Mouse (Mus musculus) thymus, postnatal 25 days (tissue): ENCODE measurements around the gene Naip1.
"Not testable (repeated sequence)": the region's sequence is repeated elsewhere in the genome, so short reads cannot be mapped to it uniquely, and the experiment has no call there.

Experiments used
- DNase-seq: peaks from one replicate; pipeline ENCODE4 v3.0.0; 2022

Gene Naip1

DNA sequence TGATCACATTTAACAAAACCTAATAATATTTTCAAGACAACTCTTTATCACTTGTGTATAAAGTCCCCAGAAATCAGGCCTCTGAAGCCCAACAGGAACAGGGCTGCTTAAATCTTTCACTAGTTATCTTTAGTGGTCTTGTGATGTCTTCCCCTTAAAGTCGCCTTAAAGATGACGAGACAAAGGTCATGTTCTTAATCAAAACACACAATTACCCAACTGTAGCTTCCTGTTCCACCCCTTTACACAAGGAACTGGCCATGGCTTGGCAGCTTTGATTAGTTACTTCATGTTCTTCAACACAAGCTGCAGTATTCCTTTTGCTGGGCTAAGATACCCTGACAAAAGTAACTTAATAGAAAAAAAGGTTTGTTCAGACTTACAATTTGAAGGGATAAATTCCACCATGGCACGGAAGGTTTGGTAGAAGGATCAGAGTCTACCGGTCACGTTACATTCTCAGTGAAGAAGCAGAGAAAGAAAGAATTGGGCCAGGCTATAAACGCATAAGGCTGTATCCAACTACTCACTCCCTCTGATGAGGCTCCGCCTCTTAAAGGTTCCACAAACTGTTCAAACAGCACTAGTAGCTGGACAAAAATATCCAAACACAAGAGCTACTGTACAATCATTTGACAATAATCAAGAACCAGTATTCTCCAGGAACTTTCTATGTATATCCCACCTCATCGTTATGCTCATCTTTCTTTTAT is at the start of gene Naip1:
Gene Naip1, minus strand, starts transcription at position 455 of the 713 bp plus-strand sequence.
- DNase-seq, result not testable (repeated sequence)

DNA sequence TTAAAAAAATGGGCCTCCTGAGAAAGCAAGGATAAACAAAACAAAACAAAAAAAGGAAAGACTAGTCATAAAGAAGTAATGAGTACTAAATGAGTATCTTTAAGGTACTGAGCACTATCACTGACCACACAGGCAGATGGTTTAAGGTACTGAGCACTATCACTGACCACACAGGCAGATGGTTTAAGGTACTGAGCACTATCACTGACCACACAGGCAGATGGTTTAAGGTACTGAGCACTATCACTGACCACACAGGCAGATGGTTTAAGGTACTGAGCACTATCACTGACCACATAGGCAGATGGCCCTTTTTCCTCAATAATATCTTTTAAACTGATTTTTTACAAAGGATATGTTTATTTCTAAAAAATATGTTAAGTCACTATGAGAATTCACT is 47.0 kb upstream of the Naip1 start:
- DNase-seq, result not testable (repeated sequence)

DNA sequence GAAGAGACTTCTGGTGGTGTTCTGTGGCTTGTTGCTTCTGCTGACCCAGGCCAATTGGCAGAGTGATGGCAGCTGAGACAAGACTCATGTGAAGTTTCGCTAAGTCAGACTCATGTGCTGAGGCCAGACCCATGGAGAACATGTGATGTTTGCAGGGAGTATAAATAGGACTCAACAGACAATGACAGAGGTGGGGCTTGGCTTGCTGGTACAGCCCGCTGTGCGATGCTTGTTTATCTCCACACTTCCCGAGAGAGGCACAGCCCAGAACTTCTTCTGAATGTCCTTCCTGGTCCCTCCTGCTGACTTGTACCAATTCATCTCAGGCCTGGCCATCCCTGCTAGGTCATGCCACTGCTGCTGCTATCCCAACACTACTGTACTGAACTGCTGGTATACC is 42.7 kb upstream of the Naip1 start:
- no peak for DNase-seq

DNA sequence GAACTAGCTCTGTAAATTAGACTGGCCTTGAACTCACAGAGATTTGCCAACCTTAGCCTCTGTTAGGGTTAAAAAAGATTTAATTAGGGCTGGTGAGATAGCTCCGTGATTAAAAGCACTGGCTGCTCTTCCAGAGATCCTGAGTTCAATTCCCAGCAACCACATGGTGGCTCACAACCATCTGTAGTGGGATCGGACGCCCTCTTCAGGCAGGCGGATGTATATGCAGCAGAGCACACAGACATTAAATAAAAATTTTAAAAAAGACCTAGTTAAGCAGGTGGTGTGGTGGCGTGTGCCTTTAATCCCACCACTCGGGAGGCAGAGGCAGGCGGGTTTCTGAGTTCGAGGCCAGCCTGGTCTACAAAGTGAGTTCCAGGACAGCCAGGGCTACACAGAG is 41.7 kb upstream of the Naip1 start:
- not testable (repeated sequence) for DNase-seq

DNA sequence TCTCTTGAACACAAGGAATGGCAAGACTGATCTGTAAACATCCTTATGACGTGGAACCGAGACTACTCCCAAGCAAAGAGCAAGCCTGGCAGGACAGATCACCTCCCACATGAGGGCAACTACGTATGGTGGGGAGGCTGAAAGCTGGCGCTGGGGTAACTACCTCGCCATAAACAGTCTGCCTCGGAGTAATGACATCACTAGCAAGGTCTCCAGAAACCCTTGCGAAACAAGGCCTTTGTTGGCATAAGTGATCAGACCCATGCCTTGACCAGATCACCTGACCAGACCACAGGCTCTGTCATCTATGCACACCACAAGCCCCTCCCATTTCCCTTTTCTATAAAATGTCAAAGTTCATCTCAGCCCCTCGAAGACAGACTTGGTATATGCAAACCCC is 40.6 kb upstream of the Naip1 start:
- DNase-seq, result no peak

DNA sequence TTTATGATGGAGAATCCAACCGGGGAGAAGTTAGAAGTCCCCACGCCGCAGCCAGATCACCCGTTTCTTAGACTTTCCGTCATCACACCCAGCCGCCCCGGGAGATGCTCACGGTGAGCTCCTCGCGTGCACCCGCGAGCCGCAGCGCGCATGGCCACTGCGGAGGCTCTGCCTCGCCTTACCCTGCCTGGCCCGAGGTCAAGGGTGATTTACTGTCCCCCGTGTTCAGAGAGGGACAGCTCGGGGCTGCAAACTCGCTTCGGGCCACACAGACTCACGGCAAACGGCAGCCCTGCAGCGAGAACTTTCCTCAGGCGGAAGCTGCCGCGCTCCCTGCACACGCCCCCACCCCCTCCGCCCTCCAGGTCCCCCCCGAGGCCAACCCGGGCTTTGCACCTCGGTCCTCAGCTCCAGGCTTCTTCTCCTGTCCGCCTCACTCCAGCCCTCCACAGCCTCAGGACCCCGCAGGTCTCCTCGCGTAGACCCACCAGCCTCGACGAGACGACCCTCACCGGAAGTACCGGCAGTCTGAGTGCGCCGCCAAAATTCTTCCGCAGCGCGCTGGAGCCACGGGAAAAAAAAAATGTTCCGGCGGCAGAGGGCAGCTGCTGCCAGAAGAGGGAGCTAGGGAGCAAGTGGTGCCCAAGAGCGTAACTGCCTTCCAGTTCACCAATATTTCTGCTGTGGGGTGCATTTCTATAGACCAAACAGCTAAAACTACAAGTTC is 39.6 kb upstream of the Naip1 start, which contains the start of gene Gtf2h2:
Gene Gtf2h2, minus strand, starts transcription at position 519 of the 727 bp plus-strand sequence.
- peak; percentile 87 for DNase-seq

DNA sequence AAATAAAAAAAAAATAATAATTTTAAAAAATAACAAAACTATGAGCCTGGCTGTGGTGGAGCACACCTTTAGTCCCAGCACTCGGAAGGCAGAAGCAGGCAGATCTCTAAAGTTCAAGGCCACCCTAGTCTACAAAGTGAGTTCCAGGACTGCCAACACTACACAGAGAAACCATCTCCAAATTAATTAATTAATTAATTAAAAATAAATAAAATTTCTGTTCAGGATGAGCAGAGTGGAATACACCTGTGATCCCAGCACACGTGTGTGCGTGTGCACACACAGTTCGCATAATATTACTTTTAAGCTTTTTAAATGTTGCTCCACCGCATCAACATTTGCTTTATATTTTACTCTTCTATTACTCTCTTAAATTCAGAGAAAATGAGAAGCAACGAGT is 39.0 kb upstream of the Naip1 start:
- no peak for DNase-seq

DNA sequence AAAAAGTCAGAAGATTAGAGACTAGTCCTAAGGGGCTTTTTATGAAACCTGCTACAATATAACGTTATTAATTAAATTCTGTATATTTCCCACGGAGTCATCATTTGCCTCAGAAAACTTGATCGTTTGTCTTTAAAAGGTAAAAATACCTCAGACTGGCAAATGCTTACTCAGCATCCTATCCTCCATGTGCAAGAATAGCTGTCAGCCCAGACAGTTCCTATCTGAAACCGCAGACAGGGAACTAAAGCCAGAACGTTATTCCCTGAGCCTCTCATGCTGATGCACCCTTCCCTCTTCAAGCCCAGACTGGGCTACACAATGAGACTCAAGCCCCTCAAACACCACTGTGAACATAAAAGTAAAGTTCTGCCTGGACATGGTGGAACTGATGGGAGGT is 37.8 kb upstream of the Naip1 start:
- no peak for DNase-seq

DNA sequence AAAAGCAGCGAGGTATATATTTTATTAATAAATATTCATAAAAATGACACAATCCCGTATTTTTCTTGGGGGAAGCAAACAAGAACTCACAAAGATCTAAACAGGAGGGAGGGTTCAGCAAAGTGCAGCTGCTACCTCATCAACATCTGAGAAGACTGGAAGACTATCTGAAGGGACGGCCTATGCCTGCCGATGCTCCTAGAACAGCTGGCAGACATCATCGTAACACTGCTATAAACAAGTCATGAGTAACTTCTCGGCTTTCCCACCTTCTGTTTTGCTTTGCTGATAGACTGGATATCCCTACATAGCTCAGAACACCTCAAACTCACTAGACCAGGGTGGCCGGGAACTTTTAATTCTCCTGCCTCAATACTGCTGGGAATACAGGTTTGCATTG is 30.9 kb upstream of the Naip1 start:
- no peak for DNase-seq

DNA sequence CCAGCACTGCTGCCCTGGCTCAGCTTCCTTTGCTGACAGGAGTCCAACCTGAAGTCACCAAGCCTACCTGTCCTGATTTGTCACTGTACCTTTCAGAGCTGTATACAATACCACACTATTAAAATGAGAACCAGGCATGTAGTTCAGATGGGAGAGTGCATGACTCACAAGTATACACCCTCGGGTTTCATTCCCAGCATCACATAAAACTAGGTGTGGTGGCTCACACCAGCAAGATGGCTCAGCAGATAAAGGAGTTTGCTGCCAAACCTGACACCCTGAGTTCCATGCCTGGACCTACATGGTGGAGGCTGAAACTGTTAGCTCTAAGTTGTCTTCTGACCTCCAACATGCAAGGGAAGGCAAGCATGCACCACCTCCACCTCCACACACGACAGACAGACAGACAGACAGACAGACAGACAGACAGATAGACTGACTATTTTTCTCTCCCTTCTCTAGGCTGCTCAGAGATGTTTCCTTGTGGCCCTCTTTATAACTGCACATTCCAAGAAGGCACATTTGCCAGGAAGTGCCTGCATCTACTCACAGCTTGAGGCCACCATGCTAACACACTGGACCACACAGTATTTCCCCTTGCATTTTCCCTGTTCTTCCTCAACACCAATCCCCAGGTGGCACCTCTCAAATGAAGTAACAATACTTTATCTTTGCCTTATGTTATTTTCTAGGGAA is 11.0 kb upstream of the Naip1 start:
- no peak for DNase-seq

DNA sequence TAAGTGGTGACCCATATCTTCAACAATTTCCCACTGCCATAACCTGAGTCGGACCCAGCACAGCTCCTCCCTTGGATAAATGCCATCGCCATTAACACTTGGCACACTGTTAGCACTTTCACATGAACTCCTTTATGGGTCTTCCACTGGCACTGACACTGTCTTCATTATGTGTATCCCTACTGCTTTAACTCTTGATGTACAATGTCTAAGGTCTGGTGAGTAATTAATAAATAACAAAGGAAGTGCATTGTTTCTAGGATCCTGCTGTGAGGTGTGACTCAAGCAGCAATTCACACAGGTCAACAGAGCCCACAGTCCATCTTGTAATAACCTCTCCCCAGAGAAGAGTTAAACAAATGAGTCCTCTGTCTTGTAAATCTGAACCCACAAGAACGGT is 8.7 kb upstream of the Naip1 start:
- no peak for DNase-seq

DNA sequence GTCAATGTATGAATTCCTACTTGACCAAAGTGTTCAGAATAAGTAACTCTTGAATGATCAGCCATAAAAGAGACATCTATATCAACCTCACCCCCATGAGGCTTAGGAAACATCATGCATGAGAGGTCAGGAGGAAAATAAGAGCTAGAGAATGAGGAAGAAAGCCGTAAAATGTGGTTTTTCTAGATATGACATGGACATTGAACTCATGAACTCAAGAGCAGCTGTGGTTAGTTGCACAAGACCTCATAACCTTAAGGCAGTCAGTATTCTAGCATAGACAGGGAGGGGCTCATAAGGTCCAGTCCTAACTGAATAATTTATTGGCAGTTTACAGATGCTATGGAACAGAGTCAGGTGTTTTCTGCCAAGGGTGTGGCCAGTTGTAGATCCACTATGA is 3.2 kb downstream of the Naip1 start:
- no peak for DNase-seq

DNA sequence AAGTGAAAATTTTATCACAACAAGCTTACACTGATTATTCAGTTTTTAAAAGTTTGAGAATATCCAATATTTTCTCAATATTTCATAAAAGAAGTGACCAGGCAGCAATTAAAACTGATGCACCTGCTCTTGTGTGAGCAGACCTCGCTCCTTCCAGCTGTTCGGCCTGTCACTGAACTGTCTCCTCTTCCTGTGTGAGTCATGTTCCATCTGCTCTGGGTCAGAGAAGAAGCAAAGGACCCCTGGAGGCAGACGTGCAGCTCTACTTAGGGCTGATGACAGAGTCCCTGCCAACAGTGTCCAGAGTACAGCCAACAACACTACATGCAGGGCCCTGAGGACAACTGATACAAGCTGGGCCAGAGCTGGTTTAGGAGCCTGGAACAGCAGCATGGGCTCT is 12.6 kb downstream of the Naip1 start:
- DNase-seq, result no peak

DNA sequence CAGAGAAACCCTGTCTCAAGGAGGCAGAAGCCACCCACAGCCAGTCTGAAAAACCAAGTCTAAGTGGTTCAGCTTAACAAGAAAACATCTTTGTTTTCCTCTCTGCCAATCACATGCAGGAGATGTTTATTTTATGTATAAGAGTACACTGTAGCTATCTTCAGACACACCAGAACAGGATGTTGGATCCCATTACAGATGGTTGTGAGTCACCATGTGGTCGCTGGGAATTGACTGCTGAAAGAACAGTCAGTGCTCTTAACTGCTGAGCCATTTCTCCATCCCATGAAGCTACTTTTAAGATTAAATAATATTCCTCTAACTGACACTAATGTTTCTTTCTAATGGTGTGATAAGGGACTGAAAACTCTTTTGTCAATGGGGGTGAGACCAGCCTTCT is 14.0 kb downstream of the Naip1 start:
- no peak for DNase-seq

DNA sequence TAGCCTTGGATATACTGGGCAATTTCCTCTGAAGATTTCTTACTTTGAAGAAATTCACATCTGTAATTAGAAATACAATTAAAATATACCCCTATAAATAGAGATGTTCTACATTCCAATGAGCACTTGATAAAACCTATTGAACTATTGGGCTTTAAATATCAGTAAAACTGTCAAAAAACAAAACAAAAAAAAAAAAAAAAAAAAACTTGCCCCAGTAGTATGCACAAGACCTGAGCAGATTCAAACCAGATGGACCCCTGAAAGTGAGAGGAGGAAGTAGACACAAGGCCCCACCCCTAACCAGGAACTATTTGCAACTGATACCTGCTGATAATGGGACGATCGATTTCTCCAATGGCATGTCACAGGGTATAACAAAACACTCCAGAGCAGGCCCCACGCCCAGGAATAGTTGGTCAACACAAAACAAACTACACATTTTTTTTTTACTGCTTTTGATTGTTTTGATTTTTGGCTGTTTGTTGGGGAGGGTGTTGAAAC is 15.3 kb downstream of the Naip1 start:
- no peak for DNase-seq

DNA sequence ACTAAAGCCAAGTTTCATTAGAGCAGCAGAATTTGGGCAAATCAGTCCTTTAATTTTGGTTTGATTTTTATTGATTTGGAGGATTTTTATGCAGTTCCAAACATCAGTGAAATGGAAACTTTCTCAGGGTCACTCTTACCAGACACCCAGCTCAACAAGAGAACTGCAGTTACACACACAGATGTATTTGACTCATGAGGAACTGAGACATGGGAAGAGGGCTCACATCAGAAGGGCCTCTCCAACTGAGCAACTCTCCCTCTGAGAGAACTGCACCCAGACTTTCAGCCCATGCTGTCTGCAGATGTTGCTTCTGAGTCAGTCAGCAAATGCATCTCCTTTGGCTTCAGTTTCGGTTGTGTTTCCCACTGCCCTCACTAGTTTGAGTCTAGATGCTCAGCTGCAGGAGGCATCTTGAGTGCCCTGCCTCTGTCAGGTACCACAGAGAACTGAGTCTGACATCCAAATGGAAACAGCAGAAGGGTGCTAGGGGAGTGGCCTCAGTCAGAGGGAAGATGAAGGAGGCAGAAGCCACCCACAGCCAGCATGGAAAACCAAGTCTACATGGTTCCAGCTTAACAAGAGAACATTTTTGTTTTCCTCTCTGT is 16.0 kb downstream of the Naip1 start:
- DNase-seq, result not testable (repeated sequence)

DNA sequence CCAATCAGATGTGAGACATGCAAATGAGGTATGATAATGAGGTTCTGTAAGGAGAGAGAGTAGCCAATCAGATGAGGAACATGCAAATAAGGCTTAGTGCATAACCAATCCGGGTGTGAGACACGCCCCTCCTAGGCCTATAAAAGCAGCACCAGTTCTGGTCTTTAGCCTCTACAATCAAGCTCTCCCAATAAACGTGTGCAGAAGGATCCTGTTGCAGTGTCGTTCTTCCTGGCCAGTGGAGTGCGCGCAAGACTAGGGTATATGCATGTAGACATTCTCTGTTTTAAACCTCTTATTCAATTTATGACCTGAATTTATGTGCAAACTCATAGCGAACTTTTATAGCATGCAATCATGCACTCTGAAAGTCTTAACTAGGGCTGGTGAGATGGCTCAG is 32.7 kb downstream of the Naip1 start:
- DNase-seq, result not testable (repeated sequence)

DNA sequence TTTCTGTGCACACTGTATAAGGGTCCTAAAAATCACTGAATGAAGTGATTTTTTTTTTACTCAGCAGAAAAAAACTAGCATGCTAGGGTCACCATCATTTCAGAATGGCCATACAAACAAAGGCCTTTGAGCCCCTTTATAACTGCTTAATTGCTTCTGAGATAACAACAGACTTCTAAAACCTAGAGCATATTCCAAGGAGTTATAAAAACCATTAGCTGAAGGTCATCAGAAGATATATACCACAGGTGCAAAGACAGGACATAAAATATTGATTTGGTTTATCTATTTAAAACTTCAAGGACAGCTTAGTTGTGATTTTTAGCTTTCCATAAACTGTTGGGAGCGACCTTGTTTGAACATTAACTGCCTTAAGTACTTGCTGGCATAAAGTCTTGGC is 38.2 kb downstream of the Naip1 start:
- no peak for DNase-seq

DNA sequence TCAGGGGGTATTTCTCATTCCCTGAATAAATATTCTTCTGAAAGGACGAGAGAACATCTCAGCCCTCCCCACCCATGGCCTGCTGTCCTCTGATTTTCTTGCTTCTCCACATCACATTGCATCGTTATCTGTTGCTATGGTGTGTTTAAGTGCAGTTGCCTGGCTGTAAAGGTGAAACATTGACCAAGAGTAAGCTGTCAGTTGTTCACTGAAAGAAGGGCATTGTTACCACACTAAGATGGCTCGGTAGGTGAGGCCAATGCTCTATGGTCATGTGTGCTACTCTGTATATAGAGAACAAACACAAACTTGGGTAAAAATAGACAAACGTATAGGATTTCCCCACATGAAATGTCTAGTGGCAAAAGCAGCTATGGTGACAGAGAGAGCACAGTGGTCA is 42.8 kb downstream of the Naip1 start:
- DNase-seq, result no peak

DNA sequence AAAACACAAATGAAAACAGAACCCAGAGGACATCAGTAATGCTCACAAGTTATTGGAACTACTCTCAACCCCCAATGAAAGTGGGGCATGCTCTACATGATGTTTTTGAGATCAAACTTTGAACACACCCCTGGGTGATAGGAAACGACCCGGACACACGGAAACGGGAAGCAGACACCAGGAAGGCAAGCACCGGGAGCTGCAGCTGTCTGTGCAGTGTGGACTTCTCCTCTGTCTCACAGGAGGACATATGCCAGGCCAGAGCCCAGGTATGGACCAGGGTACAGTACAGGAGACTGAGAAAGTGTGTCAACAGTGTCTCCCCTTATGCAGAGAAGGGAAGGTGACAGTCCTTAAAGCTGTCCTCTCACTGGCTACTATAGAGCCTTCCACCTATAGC is 43.5 kb downstream of the Naip1 start:
- no peak for DNase-seq

DNA sequence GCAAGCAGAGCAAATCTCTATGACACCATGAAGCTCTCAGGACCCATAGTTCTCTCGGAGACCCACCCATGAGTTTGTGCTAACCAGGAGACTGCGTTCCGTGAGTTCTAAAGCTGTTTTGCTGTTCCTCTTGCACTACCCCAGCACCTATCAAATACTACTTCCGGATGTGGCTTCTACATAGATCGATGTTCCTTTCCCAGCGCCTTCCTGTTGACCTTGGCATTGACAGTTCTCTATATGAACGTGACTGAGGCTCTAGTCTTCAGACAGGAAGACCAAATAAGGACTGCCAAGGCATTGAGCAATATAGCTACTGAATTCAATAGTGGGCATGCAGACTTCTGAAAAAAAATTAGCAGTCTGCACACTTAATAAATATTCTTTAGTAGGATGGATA is 44.4 kb downstream of the Naip1 start:
- DNase-seq, result no peak

DNA sequence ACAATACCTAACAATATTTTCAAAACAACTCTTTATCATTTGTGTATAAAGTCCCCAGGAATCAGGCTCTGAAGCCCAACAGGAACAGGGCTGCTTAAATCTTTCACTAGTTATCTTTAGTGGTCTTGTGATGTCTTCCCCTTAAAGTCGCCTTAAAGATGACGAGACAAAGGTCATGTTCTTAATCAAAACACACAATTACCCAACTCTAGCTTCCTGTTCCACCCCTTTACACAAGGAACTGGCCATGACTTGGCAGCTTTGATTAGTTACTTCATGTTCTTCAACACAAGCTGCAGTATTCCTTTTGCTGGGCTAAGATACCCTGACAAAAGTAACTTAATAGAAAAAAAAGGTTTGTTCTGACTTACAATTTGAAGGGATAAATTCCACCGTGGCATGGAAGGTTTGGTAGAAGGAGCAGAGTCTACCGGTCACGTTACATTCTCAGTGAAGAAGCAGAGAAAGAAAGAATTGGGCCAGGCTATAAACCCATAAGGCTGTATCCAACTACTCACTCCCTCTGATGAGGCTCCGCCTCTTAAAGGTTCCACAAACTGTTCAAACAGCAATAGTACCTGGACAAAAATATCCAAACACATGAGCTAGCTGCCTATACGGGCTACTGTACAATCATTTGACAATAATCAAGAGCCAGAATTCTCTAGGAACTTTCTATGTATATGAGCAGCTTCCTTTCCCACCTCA is 49.6 kb downstream of the Naip1 start:
- not testable (repeated sequence) for DNase-seq

DNA sequence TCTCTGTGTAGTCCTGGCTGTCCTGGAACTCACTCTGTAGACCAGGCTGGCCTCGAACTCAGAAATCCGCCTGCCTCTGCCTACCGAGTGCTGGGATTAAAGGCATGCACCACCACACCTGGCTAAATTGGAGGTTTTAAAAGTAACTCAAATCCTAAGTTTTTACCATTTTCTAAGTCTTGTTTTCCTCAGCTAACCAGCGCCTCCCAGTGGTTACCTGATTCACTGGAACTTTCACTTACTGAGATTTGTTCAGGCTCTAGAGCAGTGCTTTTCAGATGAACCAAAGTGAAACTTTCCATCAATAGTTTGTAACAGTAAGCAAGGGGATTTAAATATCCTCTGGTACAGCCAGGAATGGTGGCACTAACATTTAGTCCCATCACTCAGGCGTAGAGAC is 61.6 kb downstream of the Naip1 start:
- not testable (repeated sequence) for DNase-seq
